Mouse (Mus musculus): ENCODE results near the gene Slc25a48.

DNA sequence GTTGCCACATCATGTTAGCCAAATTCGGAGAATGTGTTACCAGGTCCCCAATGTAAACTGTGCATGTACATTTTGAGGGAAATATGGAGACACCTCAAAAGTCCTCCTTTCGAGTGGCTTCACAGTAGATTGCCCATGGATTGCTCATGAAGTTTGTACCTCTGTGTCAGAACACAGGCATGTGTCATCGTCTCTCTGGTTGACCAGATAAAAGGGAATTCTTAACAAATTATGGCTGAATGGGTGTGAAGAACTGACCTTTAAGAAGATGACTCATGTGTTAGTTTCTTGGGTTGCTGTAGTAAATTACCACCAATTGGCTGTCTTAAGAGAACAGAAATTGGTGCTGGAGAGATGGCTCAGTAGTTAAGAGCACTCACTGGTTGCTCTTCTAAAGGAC is 6.0 kb downstream of the Slc25a48 start:
- TF ChIP-seq CTCF (IDR thresholded peaks at IDR 0.05) = no peak
- no peak for TF ChIP-seq EP300 (IDR thresholded peaks at IDR 0.05)

All from lung, postnatal 0 days (tissue).